Mouse (Mus musculus) ovary, adult 10 weeks (tissue): ENCODE results near the gene Fryl. TPM values are rescaled to one million over a fixed set of nuclear protein-coding genes. Genes with fewer than 3 reads are reported as not detected.

Experiments
- polyA plus RNA-seq: library from polyadenylated mRNA; stranded (reverse); fragments of 350-450 nt; fragmentation: Illumina TruSeq; extraction: RNeasy Lipid Tissue Mini Kit (QIAGEN cat#74804); gene quantifications from one replicate; pipeline ENCODE4 v1.2.3, GENCODE M21; 2014

Fryl gene
- polyA plus RNA-seq, result 113 TPM

GRCm38 (mm10) chr5:73256352-73257065, at the start of gene Fryl:
Gene Fryl, minus strand, starts transcription at chr5:73256619.

GRCm38 (mm10) chr5:73292502-73293457, 36.4 kb upstream of the Fryl start, which contains the start of gene Ociad1:
Gene Ociad1, plus strand, starts transcription at chr5:73292784.

DNA sequence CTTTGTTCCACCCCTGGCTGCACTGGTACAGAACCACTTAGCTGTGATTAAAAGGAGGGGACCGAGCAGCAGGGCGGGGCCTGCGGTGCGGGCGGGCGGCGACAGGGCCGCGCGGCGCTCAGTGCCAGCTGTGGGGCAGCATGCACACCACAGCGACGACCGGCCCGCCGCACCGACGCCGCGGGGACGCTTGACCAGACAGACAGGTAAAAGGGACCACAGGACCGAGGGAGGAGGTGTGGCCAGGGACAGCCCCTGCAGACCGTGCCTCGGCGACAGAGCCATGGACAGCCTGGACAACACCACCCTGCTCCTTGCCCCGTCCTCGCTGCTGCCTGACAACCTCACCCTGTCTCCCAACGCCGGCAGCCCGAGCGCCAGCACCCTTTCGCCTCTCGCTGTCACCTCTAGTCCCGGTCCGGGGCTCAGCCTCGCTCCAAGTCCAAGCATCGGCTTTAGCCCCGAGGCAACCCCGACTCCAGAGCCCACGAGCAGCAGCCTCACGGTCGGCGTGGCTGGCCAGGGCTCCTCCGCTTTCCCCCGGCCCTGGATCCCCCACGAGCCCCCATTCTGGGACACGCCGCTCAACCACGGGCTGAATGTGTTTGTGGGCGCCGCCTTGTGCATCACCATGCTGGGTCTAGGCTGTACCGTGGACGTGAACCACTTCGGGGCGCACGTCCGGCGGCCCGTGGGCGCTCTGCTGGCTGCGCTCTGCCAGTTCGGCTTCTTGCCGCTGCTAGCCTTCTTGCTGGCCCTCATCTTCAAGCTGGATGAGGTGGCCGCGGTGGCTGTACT, 249.4 kb downstream of the Fryl start, which contains the start of gene Slc10a4:
Slc10a4 (plus strand) TSS at position 100 of the 798 bp plus-strand sequence.

DNA sequence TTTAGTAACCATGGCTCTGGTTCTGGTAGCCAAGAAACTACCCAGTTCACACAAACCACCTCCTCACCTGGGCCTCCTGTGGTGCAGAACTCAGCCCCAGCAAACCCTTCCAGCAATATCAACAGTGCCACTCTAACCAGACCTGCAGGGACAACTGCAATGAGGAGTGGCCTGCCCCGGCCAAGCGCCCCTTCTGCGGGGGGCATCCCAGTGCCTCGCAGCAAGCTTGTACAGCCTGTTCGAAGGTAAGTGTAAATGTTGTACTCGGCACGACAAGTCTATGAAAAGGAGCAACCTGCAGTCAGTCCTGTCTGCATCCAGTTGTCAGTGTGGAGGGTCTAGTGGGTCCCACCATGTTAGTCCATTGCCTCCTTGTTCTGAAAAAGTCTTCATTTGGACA, 281.8 kb downstream of the Fryl start, which contains the start of gene Gm10135:
Gm10135 (minus strand) TSS at position 101 of the 400 bp plus-strand sequence.

Other genes starting within 250 kb of the Fryl start
- not detected for gene Slc10a4, start 249.7 kb downstream of the Fryl start, polyA plus RNA-seq
- gene Ociad1, start 36.2 kb upstream of the Fryl start, polyA plus RNA-seq, result 527 TPM
- gene Ociad2, start 84.4 kb upstream of the Fryl start, polyA plus RNA-seq, result 6.8 TPM
- gene Cwh43, start 149.5 kb upstream of the Fryl start, polyA plus RNA-seq, result 2.6 TPM
- gene Dcun1d4, start 224.4 kb upstream of the Fryl start, polyA plus RNA-seq, result 65.1 TPM